Mouse (Mus musculus): ENCODE results near the gene Wnk2. TPM values are rescaled to one million over a fixed set of nuclear protein-coding genes. Genes with fewer than 3 reads are reported as not detected.

Gene Wnk2
- polyA plus RNA-seq, 1 experiment from 2014 or later = 16.0 TPM

- no peak for ATAC-seq (ENCODE audit: low FRiP score)
- Histone ChIP-seq H3K4me3 (no peak overlapping the region), H3K9ac (no peak overlapping the region), H3K9me3 (replicated peaks) (no peaks in the 10 kb centered on the region), H3K27ac (no peak overlapping the region), H3K4me2 (replicated peaks) (no peak overlapping the region), H3K36me3 (no peaks in the 10 kb centered on the region), H3K4me1 (no peaks in the 10 kb centered on the region), H3K27me3 (no peaks in the 10 kb centered on the region)
- WGBS = 85% methylated on average over 8 of the region's 8 CpGs
Observed at GRCm38 (mm10) chr13:49108119-49108846, 39.5 kb downstream of the Wnk2 start.

GRCm38 (mm10) chr13:49103913-49104312, 43.9 kb downstream of the Wnk2 start:
- Histone ChIP-seq H3K27ac (no peak overlapping the region), H3K9me3 (replicated peaks) (no peaks in the 10 kb centered on the region), H3K4me3 (no peak overlapping the region), H3K9ac (no peak overlapping the region), H3K4me1 (0 out of 2 replicates have a peak, but pooled peaks cover 2% of the 10 kb centered on the region), H3K4me2 (replicated peaks) (no peak overlapping the region), H3K36me3 (peaks cover 18% of the 10 kb centered on the region), H3K27me3 (no peaks in the 10 kb centered on the region)
- no peak for ATAC-seq (ENCODE audit: low FRiP score)
- WGBS = 87% methylated on average over 1 of the region's 1 CpGs

GRCm38 (mm10) chr13:49103235-49103634, 44.6 kb downstream of the Wnk2 start:
- Histone ChIP-seq H3K27me3 (no peaks in the 10 kb centered on the region), H3K4me3 (no peak overlapping the region), H3K36me3 (peaks cover 19% of the 10 kb centered on the region), H3K27ac (no peak overlapping the region), H3K4me1 (0 out of 2 replicates have a peak, but pooled peaks cover 2% of the 10 kb centered on the region), H3K4me2 (replicated peaks) (no peak overlapping the region), H3K9me3 (replicated peaks) (no peaks in the 10 kb centered on the region), H3K9ac (no peak overlapping the region)
- ATAC-seq (ENCODE audit: low FRiP score) = no peak
- WGBS = 82% methylated on average over 7 of the region's 7 CpGs

DNA sequence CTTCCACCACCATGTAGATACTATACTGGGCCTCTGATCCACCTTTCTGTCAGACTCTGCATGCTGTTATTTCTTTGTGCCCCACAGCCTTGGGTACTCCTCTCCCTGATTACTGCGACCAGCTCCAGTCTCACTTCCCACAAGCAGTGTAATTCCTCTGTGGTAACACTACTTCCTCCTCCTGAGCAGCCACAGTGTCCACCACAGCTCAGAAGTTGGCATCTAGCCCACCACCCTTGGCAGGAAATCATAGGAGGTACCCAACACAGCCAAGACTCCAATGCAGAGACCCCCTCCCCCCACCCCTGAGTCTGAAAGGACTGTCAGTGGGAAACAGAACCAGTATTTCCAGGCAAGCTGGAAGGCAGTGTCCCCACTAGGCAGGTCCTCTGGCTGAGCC, 47.4 kb downstream of the Wnk2 start:
- no peak overlapping the region for H3K9ac ChIP-seq
- 0 out of 2 replicates have a peak, but pooled peaks cover 2% of the 10 kb centered on the region for H3K4me1 ChIP-seq
- 78% methylated on average over 1 of the region's 1 CpGs for WGBS
- ATAC-seq (ENCODE audit: low FRiP score) = no peak
- no peaks in the 10 kb centered on the region for H3K9me3 ChIP-seq (replicated peaks)
- H3K36me3 ChIP-seq = peaks cover 22% of the 10 kb centered on the region
- no peak overlapping the region for H3K27ac ChIP-seq
- no peak overlapping the region for H3K4me2 ChIP-seq (replicated peaks)
- H3K27me3 ChIP-seq = no peaks in the 10 kb centered on the region
- no peak overlapping the region for H3K4me3 ChIP-seq

- Histone ChIP-seq H3K27me3 (no peaks in the 10 kb centered on the region), H3K4me2 (replicated peaks) (no peak overlapping the region), H3K9ac (no peak overlapping the region), H3K9me3 (replicated peaks) (no peaks in the 10 kb centered on the region), H3K4me3 (no peak overlapping the region), H3K36me3 (peaks cover 52% of the 10 kb centered on the region), H3K4me1 (0 out of 2 replicates have a peak, but pooled peaks cover 4% of the 10 kb centered on the region), H3K27ac (no peak overlapping the region)
- ATAC-seq (ENCODE audit: low FRiP score) = no peak
- 87% methylated on average over 4 of the region's 4 CpGs for WGBS
Observed at GRCm38 (mm10) chr13:49096826-49097225, 51.0 kb downstream of the Wnk2 start.

GRCm38 (mm10) chr13:49094667-49095066, 53.1 kb downstream of the Wnk2 start:
- no peak overlapping the region for H3K27ac ChIP-seq
- no peaks in the 10 kb centered on the region for H3K9me3 ChIP-seq (replicated peaks)
- no peak for ATAC-seq (ENCODE audit: low FRiP score)
- no peak overlapping the region for H3K4me2 ChIP-seq (replicated peaks)
- 75% methylated on average over 6 of the region's 6 CpGs for WGBS
- no peak overlapping the region for H3K9ac ChIP-seq
- H3K27me3 ChIP-seq = no peaks in the 10 kb centered on the region
- peaks cover 59% of the 10 kb centered on the region for H3K36me3 ChIP-seq
- 0 out of 2 replicates have a peak, but pooled peaks cover 2% of the 10 kb centered on the region for H3K4me1 ChIP-seq
- H3K4me3 ChIP-seq = no peak overlapping the region

DNA sequence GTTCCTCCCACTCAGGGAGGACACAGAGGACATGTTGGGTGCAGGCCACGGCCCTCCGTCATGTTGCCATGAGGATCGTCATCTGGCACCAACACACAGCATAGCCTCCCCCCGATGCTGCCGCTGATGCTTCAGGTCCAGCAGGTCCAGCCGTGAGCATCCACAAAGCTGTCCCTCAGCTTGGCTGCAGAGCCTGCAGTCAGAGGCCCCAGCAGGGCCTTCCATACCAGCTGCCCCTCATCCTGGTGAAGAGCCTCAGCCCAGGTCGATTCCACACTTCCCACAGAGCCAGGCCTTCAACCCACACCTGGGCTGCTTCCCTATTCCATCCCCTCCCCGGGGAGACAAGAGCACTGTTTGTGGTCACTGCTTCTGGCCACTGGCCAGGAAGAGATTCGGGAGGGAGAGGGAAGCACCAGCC, 54.3 kb downstream of the Wnk2 start:
- H3K36me3 ChIP-seq = peaks cover 63% of the 10 kb centered on the region
- WGBS = 80% methylated on average over 9 of the region's 9 CpGs
- no peak overlapping the region for H3K9ac ChIP-seq
- H3K27me3 ChIP-seq = no peaks in the 10 kb centered on the region
- no peak overlapping the region for H3K27ac ChIP-seq
- 0 out of 2 replicates have a peak, but pooled peaks cover 2% of the 10 kb centered on the region for H3K4me1 ChIP-seq
- H3K4me2 ChIP-seq (replicated peaks) = no peak overlapping the region
- no peak for ATAC-seq (ENCODE audit: low FRiP score)
- H3K4me3 ChIP-seq = no peak overlapping the region
- no peaks in the 10 kb centered on the region for H3K9me3 ChIP-seq (replicated peaks)

- Histone ChIP-seq H3K36me3 (peaks cover 70% of the 10 kb centered on the region), H3K4me3 (no peak overlapping the region), H3K4me1 (0 out of 2 replicates have a peak, but pooled peaks cover 2% of the 10 kb centered on the region), H3K27ac (no peak overlapping the region), H3K9ac (no peak overlapping the region), H3K9me3 (replicated peaks) (no peaks in the 10 kb centered on the region), H3K27me3 (no peaks in the 10 kb centered on the region), H3K4me2 (replicated peaks) (no peak overlapping the region)
- ATAC-seq (ENCODE audit: low FRiP score) = no peak
- WGBS = 82% methylated on average over 9 of the region's 9 CpGs
Observed at GRCm38 (mm10) chr13:49092596-49092995, 55.2 kb downstream of the Wnk2 start.

- no peak for ATAC-seq (ENCODE audit: low FRiP score)
- Histone ChIP-seq H3K36me3 (peaks cover 68% of the 10 kb centered on the region), H3K9me3 (replicated peaks) (no peaks in the 10 kb centered on the region), H3K4me1 (0 out of 2 replicates have a peak, but pooled peaks cover 2% of the 10 kb centered on the region), H3K27ac (no peak overlapping the region), H3K4me3 (no peak overlapping the region), H3K9ac (no peak overlapping the region), H3K4me2 (replicated peaks) (no peak overlapping the region), H3K27me3 (no peaks in the 10 kb centered on the region)
- 100% methylated on average over 1 of the region's 1 CpGs for WGBS
Observed at GRCm38 (mm10) chr13:49090176-49090575, 57.6 kb downstream of the Wnk2 start.

DNA sequence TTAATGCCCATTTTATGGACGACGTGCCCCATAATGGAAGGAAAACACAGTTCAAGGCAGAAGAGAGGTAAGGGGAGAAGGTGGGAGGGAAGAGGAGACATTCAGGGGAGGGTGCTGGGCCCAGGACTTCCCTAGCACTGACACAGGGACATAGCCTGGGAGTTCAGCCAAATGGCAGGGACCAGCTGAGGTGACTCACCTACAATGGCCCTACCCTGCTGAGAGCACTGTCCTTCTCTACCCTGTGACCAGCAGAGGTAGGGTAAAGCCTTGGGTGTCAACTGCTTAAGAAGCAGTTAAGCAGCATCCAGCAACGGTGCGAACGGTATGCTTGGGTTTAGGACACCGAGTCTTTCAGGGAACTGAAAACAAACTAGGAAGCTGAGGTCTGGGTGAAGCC, 58.9 kb downstream of the Wnk2 start:
- no peak for ATAC-seq (ENCODE audit: low FRiP score)
- no peaks in the 10 kb centered on the region for H3K9me3 ChIP-seq (replicated peaks)
- no peak overlapping the region for H3K4me3 ChIP-seq
- no peak overlapping the region for H3K9ac ChIP-seq
- H3K27ac ChIP-seq = no peak overlapping the region
- H3K4me1 ChIP-seq = no peaks in the 10 kb centered on the region
- WGBS = 89% methylated on average over 6 of the region's 6 CpGs
- H3K36me3 ChIP-seq = peaks cover 68% of the 10 kb centered on the region
- no peaks in the 10 kb centered on the region for H3K27me3 ChIP-seq
- H3K4me2 ChIP-seq (replicated peaks) = no peak overlapping the region

DNA sequence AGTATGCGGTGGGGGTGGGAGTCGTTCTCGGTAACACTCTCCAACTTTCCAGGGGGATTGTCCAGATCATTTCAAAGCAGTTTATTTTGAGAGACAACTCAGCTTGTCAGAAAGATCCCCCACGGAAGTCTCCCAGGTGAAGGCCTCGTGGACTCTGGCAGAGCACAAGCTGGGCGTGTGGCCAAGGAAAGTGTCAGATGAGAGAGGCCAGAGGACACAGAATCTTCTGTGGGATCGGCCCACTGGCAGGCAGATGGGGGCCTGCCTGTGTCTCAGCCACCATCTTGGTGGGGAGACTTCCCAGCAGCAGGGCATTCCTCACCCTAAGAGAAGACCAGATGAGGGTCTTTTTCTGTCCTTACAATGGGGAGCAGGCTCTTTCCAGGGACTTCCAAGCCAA, 60.4 kb downstream of the Wnk2 start:
- H3K4me1 ChIP-seq = no peaks in the 10 kb centered on the region
- WGBS = 84% methylated on average over 7 of the region's 7 CpGs
- peaks cover 71% of the 10 kb centered on the region for H3K36me3 ChIP-seq
- H3K27me3 ChIP-seq = no peaks in the 10 kb centered on the region
- H3K4me2 ChIP-seq (replicated peaks) = no peak overlapping the region
- no peak for ATAC-seq (ENCODE audit: low FRiP score)
- no peaks in the 10 kb centered on the region for H3K9me3 ChIP-seq (replicated peaks)
- no peak overlapping the region for H3K9ac ChIP-seq
- H3K4me3 ChIP-seq = no peak overlapping the region
- H3K27ac ChIP-seq = no peak overlapping the region

DNA sequence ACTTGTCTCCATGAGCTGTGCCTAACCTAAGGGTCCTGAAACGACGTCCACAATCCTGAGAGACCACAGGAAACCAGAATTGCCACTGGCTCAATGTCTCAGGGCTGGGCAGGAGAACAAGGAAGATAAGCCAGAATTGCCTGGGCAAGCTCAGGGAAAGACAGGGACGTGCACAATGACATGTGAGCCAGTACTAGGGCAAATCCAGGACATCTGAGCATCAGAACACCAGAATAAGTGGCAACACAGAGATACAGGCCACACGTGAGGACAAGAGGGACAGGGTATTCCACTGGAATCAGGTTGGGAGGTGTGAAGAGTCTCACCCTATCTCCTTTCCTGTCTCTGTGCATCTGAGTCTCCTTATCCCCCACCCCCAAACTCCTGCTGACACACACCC, 61.4 kb downstream of the Wnk2 start:
- H3K27ac ChIP-seq = no peak overlapping the region
- peaks cover 62% of the 10 kb centered on the region for H3K36me3 ChIP-seq
- WGBS = 82% methylated on average over 4 of the region's 4 CpGs
- H3K4me1 ChIP-seq = no peaks in the 10 kb centered on the region
- no peak overlapping the region for H3K4me2 ChIP-seq (replicated peaks)
- no peak overlapping the region for H3K9ac ChIP-seq
- no peaks in the 10 kb centered on the region for H3K9me3 ChIP-seq (replicated peaks)
- no peak for ATAC-seq (ENCODE audit: low FRiP score)
- H3K27me3 ChIP-seq = no peaks in the 10 kb centered on the region
- H3K4me3 ChIP-seq = no peak overlapping the region

DNA sequence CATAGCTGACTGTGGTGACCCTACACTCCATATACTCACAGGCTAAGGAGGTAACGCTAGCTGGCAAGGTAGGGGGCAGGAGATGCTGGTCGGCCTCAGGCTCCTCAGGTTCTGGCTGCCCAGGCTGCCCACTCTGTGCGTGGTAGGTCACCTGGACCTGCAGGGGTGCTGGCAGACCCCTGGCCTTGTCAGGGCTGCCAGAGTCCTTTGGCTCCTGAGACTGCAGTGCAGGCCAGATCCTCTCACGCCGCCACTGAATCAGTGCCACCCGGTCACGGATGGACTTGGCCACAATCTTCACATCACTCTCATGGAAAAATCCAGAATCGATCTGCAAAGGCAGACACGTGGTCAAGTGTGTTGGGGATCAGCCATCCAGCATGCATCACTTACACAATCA, 62.6 kb downstream of the Wnk2 start:
- H3K36me3 ChIP-seq = peaks cover 51% of the 10 kb centered on the region
- H3K27me3 ChIP-seq = no peaks in the 10 kb centered on the region
- H3K4me3 ChIP-seq = no peak overlapping the region
- no peak overlapping the region for H3K9ac ChIP-seq
- no peak for ATAC-seq (ENCODE audit: low FRiP score)
- WGBS = 97% methylated on average over 9 of the region's 9 CpGs
- H3K27ac ChIP-seq = no peak overlapping the region
- H3K4me1 ChIP-seq = no peaks in the 10 kb centered on the region
- no peaks in the 10 kb centered on the region for H3K9me3 ChIP-seq (replicated peaks)
- H3K4me2 ChIP-seq (replicated peaks) = no peak overlapping the region

Measured in hindbrain, embryonic 12.5 days (tissue).